Mouse (Mus musculus): ENCODE measurements at regions not wholly inside any gene's neighbourhood (a gene's known extent, or its start where the extent isn't known, plus 50 kb on each side); places are given as distances from the start of the nearest gene placed in this dataset.

DNA sequence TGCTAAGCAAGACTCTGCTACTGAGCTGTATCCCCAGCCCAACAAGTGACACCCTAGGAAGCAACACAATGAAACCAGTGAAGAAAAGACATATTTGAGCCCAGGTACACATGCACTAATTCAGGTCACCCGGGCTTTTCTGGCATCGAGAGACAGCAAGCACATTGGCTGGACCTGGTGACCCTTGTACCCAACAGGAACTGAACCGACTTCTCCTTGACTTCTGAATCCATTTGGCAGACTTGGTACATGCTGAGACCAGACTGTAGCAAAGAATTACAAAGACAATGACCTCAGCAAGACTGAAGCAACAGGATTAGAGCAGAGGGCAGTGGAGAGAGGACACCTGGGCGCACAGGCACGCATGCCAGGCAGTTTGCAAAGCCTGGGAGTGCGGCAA lies 79.1 kb downstream of the Sema4f start:
- Histone ChIP-seq H3K4me1 (ENCODE audit: insufficient read depth) (peaks cover 13% of the 10 kb centered on the region), H3K27me3 (ENCODE audit: insufficient read depth, low read length) (no peaks in the 10 kb centered on the region), H3K4me3 (ENCODE audit: low read depth, low read length) (no peak overlapping the region), H3K9ac (replicated peaks) (no peak overlapping the region), H3K9me3 (ENCODE audit: low read length) (no peaks in the 10 kb centered on the region), H3K36me3 (replicated peaks; ENCODE audit: insufficient read depth, low read length) (no peaks in the 10 kb centered on the region), H3K27ac (ENCODE audit: low read depth) (no peak overlapping the region), H3K4me2 (ENCODE audit: low read depth, low read length) (no peak overlapping the region)
- ATAC-seq (no peak), DNase-seq (no peak)
- no peak for TF ChIP-seq CTCF (IDR thresholded peaks at IDR 0.05; ENCODE audit: low read depth)
- TF ChIP-seq EP300 (IDR thresholded peaks at IDR 0.05; ENCODE audit: low read depth): no peak
- WGBS (ENCODE audit: insufficient replicate concordance): 80% methylated on average over 6 of the region's 6 CpGs

- Histone ChIP-seq H3K4me3 (ENCODE audit: low read depth, low read length) (no peak overlapping the region), H3K27ac (ENCODE audit: low read depth) (no peak overlapping the region), H3K9me3 (ENCODE audit: low read length) (no peaks in the 10 kb centered on the region), H3K27me3 (ENCODE audit: insufficient read depth, low read length) (no peaks in the 10 kb centered on the region), H3K36me3 (replicated peaks; ENCODE audit: insufficient read depth, low read length) (no peaks in the 10 kb centered on the region), H3K4me1 (ENCODE audit: insufficient read depth) (peaks cover 3% of the 10 kb centered on the region; the same call in 1 of the 2 replicates), H3K9ac (replicated peaks) (no peak overlapping the region), H3K4me2 (ENCODE audit: low read depth, low read length) (no peak overlapping the region)
- TF ChIP-seq CTCF (IDR thresholded peaks at IDR 0.05; ENCODE audit: low read depth) (no peak), EP300 (IDR thresholded peaks at IDR 0.05; ENCODE audit: low read depth) (no peak)
- DNase-seq (no peak), ATAC-seq (no peak)
- 67% methylated on average over 9 of the region's 9 CpGs for WGBS (ENCODE audit: insufficient replicate concordance)
These were observed 82.0 kb upstream of the Hk2 start for GRCm38 (mm10) chr6:82856218-82856617.

GRCm38 (mm10) chr6:82855401-82855800 lies 81.1 kb upstream of the Hk2 start:
- Histone ChIP-seq H3K27ac (ENCODE audit: low read depth) (no peak overlapping the region), H3K36me3 (replicated peaks; ENCODE audit: insufficient read depth, low read length) (no peaks in the 10 kb centered on the region), H3K9ac (replicated peaks) (no peak overlapping the region), H3K4me3 (ENCODE audit: low read depth, low read length) (no peak overlapping the region), H3K9me3 (ENCODE audit: low read length) (no peaks in the 10 kb centered on the region), H3K27me3 (ENCODE audit: insufficient read depth, low read length) (no peaks in the 10 kb centered on the region), H3K4me1 (ENCODE audit: insufficient read depth) (peaks cover under 1% of the 10 kb centered on the region; the same call in 1 of the 2 replicates), H3K4me2 (ENCODE audit: low read depth, low read length) (no peak overlapping the region)
- no peak for ATAC-seq
- TF ChIP-seq EP300 (IDR thresholded peaks at IDR 0.05; ENCODE audit: low read depth): no peak
- TF ChIP-seq CTCF (IDR thresholded peaks at IDR 0.05; ENCODE audit: low read depth): no peak
- 75% methylated on average over 7 of the region's 7 CpGs for WGBS (ENCODE audit: insufficient replicate concordance)
- DNase-seq: no peak

GRCm38 (mm10) chr6:82854780-82855179 lies 80.5 kb upstream of the Hk2 start:
- Histone ChIP-seq H3K4me2 (ENCODE audit: low read depth, low read length) (no peak overlapping the region), H3K9me3 (ENCODE audit: low read length) (no peaks in the 10 kb centered on the region), H3K36me3 (replicated peaks; ENCODE audit: insufficient read depth, low read length) (no peaks in the 10 kb centered on the region), H3K27me3 (ENCODE audit: insufficient read depth, low read length) (no peaks in the 10 kb centered on the region), H3K4me3 (ENCODE audit: low read depth, low read length) (no peak overlapping the region), H3K4me1 (ENCODE audit: insufficient read depth) (no peaks in the 10 kb centered on the region), H3K9ac (replicated peaks) (no peak overlapping the region), H3K27ac (ENCODE audit: low read depth) (no peak overlapping the region)
- TF ChIP-seq EP300 (IDR thresholded peaks at IDR 0.05; ENCODE audit: low read depth): no peak
- TF ChIP-seq CTCF (IDR thresholded peaks at IDR 0.05; ENCODE audit: low read depth): no peak
- DNase-seq: no peak
- ATAC-seq: no peak

GRCm38 (mm10) chr6:82854338-82854737 lies 80.1 kb upstream of the Hk2 start:
- no peak for TF ChIP-seq EP300 (IDR thresholded peaks at IDR 0.05; ENCODE audit: low read depth)
- Histone ChIP-seq H3K4me1 (ENCODE audit: insufficient read depth) (no peaks in the 10 kb centered on the region), H3K36me3 (replicated peaks; ENCODE audit: insufficient read depth, low read length) (no peaks in the 10 kb centered on the region), H3K4me2 (ENCODE audit: low read depth, low read length) (no peak overlapping the region), H3K27me3 (ENCODE audit: insufficient read depth, low read length) (no peaks in the 10 kb centered on the region), H3K4me3 (ENCODE audit: low read depth, low read length) (no peak overlapping the region), H3K9me3 (ENCODE audit: low read length) (no peaks in the 10 kb centered on the region), H3K27ac (ENCODE audit: low read depth) (no peak overlapping the region), H3K9ac (replicated peaks) (no peak overlapping the region)
- 54% methylated on average over 6 of the region's 6 CpGs for WGBS (ENCODE audit: insufficient replicate concordance)
- ATAC-seq (no peak), DNase-seq (no peak)

- peaks cover 3% of the 10 kb centered on the region; the same call in 1 of the 2 replicates for H3K9me3 ChIP-seq (ENCODE audit: low read length)
- H3K4me3 ChIP-seq (ENCODE audit: low read depth, low read length): no peak overlapping the region
- ATAC-seq (no peak), DNase-seq (no peak)
- whole genome bisulfite sequencing (ENCODE audit: insufficient replicate concordance): 81% methylated on average over 5 of the region's 5 CpGs
- no peak overlapping the region for H3K4me2 ChIP-seq (ENCODE audit: low read depth, low read length)
- H3K27me3 ChIP-seq (ENCODE audit: insufficient read depth, low read length): no peaks in the 10 kb centered on the region
- no peaks in the 10 kb centered on the region for H3K36me3 ChIP-seq (replicated peaks; ENCODE audit: insufficient read depth, low read length)
- no peak overlapping the region for H3K9ac ChIP-seq (replicated peaks)
- TF ChIP-seq EP300 (IDR thresholded peaks at IDR 0.05; ENCODE audit: low read depth) (no peak), CTCF (IDR thresholded peaks at IDR 0.05; ENCODE audit: low read depth) (no peak)
- no peak overlapping the region for H3K27ac ChIP-seq (ENCODE audit: low read depth)
- no peaks in the 10 kb centered on the region for H3K4me1 ChIP-seq (ENCODE audit: insufficient read depth)
These were observed 78.8 kb upstream of the Hk2 start for GRCm38 (mm10) chr6:82853076-82853475.

DNA sequence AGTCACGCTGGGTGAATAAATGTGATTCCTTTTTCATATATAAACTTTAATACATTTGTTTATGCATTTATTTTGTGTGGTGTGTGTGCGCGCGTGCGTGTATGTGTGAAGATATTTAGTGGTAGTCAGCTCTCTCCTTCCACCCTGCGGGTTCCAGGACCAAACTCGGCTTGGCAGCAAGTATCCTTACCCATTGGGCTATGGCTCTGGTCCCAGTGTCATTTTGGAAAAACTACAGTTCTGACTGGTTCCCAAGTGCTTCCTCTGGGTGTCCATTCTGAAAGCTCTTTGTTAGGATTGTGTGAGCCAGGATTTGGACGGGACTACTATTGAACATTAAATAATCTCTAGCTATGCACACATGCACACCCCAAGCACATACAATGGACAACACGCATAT lies 76.3 kb upstream of the Hk2 start:
- H3K27ac ChIP-seq (ENCODE audit: low read depth): no peak overlapping the region
- 86% methylated on average over 9 of the region's 9 CpGs for WGBS (ENCODE audit: insufficient replicate concordance)
- H3K36me3 ChIP-seq (replicated peaks; ENCODE audit: insufficient read depth, low read length): no peaks in the 10 kb centered on the region
- ATAC-seq: no peak
- no peak for TF ChIP-seq CTCF (IDR thresholded peaks at IDR 0.05; ENCODE audit: low read depth)
- no peak for TF ChIP-seq EP300 (IDR thresholded peaks at IDR 0.05; ENCODE audit: low read depth)
- H3K4me1 ChIP-seq (ENCODE audit: insufficient read depth): no peaks in the 10 kb centered on the region
- peaks cover 3% of the 10 kb centered on the region; the same call in 1 of the 2 replicates for H3K9me3 ChIP-seq (ENCODE audit: low read length)
- DNase-seq: no peak
- no peak overlapping the region for H3K4me3 ChIP-seq (ENCODE audit: low read depth, low read length)
- no peak overlapping the region for H3K9ac ChIP-seq (replicated peaks)
- no peak overlapping the region for H3K4me2 ChIP-seq (ENCODE audit: low read depth, low read length)
- no peaks in the 10 kb centered on the region for H3K27me3 ChIP-seq (ENCODE audit: insufficient read depth, low read length)
